Mouse (Mus musculus) induced T-regulatory cell, adult 2 months (primary cell): Measurements from ENCODE around the gene Qars.
A peak's percentile ranks its signal among the peaks of the same experiment; 100 is the strongest.

Source experiments
- DNase-seq: peaks from one replicate; pipeline ENCODE4 v3.0.0-alpha.2; 2012; ENCODE audit warnings: low read depth

Gene Qars

DNA sequence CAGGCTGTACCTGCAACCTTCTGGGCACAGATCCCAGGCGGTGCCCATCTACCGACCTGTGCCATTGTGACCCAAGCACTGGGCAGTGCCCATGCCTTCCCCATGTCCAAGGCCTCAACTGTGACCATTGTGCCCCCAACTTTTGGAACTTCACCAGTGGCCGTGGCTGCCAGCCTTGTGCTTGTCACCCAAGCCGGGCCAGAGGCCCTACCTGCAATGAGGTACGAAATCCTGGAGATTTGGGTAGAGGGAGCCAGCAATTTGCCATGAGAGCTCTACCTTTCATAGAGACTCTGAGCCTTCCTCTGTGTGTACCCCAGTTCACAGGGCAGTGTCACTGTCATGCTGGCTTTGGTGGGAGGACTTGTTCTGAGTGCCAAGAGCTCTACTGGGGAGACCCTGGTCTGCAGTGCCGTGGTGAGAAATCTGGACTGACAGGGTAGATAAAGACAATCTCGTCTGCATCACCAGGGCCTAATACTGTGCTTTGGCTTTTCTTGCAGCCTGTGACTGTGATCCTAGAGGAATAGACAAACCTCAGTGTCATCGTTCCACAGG is 20.5 kb upstream of the Qars start:
- DNase-seq, result no peak

DNA sequence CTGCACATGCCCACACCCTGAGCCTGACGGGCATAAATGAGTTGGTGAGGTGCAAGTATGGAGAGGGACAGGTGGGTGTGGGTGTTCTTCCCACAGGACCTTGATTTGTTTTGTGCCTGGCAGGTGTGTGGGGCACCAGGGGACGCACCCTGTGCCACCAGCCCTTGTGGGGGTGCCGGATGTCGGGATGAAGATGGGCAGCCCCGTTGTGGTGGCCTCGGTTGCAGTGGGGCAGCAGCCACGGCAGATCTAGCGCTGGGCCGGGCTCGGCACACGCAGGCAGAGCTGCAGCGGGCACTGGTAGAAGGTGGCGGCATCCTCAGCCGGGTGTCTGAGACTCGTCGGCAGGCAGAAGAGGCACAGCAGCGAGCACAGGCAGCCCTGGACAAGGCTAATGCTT is 19.1 kb upstream of the Qars start:
- no peak for DNase-seq

DNA sequence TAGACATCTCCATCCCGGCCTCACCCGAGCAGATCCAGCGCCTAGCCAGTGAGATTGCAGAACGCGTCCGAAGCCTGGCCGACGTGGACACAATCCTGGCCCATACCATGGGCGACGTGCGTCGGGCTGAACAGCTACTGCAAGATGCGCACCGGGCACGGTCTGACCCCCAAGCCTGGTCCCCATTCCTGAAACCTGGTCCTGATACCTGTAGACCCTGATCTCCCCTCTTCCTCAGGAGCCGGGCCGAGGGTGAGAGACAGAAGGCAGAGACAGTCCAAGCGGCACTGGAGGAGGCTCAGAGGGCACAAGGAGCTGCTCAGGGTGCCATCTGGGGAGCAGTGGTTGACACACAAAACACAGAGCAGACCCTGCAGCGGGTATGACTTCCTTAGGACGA is 18.3 kb upstream of the Qars start:
- no peak for DNase-seq

DNA sequence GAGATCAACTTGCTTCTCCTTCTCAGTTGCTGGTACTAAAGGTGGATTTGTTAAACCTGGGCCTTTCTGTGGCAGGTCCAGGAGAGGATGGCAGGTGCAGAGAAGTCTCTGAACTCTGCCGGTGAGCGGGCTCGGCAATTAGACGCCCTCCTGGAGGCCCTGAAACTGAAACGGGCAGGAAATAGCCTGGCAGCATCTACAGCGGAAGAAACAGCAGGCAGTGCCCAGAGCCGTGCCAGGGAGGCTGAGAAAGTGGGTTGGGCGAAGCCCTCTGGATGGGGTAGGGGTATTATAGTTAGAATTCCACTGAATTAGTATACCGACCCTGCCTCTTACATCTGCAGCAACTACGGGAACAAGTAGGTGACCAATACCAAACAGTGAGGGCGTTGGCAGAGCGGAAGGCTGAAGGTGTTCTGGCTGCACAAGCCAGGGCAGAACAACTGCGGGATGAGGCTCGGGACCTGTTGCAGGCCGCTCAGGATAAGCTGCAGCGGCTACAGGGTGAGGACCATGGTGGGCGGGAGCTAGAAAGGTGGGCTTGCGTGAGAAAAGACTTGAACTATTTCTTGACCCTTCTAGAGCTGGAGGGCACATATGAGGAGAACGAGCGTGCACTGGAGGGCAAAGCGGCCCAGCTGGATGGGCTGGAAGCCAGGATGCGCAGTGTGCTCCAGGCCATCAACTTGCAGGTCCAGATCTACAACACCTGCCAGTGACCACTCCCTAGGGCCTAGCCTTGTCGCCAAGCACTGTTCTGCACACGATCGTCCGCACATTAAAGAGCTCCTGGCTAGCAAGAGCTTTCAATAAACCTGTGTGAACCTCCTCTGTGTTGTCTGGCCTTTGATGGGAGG is 17.6 kb upstream of the Qars start:
- DNase-seq, result peak; percentile 62

DNA sequence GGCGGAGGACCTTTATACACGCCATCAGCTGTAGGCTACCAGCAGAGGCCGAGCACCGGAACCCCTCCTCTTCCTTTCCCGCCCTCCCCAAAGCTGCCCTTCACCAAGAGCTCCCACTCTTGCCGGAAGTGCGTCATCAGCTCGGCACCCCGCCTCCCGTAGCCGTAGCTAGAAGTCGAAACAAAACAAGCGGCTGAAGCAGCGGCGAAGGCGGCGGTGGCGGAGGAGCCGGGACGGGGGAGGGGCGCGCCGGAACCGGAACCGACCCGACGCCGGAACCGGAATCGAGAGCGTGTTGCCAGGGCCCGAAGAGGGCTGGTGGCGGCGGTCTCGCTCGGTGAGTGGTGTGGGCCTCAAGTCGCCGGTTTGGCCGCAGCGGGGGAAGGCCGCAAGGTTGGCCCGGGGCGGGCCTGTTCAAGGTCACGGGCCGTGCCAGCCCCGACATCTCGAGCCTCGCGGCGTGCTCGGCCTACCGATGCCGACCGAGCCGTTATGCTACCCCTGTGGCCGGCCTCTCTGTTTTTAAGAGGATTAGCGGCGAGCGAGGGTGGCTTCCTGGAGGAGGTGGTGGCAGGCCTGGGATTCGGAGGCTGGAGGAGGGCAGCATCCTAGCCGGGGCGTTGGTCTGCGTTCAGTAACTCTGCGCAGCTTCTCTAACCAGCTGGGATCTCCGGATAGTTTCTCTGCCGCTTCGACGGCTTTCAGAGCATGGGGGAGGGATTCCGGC is 16.8 kb upstream of the Qars start, which contains the start of gene Usp19:
Usp19 (plus strand) TSS at position 44 of the 727 bp plus-strand sequence.
- DNase-seq, result peak; percentile 99

DNA sequence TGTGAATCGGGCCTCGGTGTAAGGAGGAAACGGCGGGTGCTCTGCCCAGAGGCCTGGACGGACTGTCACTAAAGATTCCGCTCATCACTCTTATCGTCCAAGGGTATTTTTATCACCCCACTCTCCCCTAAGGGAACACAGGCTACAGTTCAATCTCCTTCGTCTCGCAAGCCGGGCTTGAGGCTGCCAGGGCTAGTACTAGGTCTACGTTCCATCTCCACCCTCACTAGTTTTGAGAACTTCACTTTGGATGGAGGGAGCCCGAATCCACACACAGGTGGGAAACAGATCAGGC is 16.3 kb upstream of the Qars start:
- DNase-seq, result no peak

DNA sequence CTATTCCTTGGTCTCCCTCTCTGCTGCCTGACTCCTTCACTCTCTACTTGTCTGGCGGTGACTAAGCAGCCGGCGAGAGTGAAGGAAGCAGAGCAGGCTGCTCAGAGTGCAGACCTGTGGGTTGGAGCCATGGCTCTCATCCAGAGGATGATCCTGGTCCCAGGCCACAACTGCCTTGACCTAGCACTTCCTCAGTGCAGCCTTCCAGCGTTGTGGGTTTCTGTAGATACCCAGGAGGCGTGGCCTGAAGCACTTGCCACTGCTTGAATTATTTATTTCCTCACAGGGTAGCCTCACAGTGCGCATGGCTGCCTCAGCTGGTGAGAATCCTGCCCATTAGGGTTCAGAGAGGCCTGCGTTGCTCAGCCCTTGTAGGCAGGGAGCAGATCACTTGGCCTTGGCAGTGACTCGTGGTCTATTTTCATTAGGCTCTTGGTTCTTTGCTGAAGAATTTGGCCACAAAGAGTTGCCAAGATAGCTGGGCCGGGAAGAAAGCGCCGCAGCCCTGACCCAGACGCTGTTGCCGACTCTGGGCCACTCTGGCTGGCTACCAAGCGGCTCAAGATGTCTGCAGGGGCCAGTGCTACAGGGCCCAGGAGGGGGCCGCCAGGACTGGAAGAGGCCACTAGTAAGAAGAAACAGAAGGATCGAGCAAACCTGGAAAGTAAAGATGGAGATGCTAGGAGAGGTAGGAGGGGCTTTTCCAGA is 15.3 kb upstream of the Qars start:
- DNase-seq, result peak; percentile 51

DNA sequence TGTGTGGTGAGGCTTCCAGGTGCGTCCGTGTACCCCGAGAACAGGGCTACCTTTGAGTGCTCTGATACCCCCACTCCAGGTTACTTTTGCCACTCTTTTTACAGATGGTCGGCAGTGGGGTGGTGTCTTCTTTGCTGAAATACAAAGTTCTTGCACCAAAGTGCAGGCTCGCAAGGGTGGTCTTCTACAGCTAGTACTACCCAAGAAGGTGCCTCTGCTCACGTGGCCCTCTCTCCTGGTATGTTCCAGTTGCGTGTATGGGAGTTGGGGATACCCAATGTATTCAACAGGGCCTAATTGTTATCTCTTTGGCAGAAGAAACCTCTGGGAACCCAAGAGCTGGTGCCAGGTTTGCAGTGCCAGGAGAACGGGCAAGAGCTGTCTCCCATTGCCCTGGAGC is 14.3 kb upstream of the Qars start:
- DNase-seq, result no peak

DNA sequence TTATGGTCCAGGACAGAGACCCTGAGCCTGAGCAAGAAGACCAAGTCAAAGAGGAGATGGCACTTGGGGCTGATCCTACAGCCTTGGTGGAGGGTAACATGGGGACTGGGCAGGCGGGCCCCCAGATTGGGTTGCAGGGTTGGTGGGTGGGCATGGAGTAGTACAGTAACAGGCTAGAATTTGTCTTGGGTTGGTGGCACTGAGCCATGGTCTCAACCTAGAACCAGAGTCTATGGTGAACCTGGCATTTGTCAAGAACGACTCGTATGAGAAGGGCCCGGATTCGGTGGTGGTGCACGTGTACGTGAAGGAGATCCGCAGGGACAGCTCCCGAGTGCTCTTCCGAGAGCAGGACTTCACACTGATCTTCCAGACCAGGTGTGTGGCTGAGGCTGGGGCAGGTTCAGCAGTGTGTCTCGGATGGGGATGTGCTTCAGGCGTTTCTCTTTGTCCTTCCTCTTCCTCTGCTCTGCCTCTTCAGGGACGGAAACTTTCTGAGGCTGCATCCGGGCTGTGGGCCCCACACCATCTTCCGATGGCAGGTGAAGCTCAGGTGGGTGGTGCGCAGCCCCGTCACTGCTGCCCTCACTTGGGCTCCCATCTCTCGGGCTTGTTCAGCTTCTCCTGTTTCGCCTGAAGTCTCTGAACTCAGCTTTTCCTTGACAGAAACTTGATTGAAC is 13.2 kb upstream of the Qars start:
- no peak for DNase-seq

DNA sequence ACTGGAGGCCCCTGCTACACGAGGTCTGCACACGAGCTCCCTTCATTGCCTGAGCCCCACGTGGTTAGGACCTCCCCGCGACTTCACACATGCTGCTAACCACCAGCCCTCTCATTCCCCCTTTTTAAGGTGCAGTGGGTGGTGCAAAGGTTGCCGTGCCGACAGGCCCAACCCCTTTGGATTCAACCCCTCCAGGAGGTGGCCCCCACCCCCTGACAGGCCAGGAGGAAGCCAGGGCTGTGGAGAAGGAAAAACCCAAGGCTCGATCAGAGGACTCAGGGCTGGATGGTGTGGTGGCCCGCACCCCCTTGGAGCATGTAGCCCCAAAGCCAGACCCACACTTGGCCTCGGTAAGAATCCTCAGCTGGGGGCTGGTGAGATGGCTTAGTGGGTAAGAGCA is 12.6 kb upstream of the Qars start:
- no peak for DNase-seq

DNA sequence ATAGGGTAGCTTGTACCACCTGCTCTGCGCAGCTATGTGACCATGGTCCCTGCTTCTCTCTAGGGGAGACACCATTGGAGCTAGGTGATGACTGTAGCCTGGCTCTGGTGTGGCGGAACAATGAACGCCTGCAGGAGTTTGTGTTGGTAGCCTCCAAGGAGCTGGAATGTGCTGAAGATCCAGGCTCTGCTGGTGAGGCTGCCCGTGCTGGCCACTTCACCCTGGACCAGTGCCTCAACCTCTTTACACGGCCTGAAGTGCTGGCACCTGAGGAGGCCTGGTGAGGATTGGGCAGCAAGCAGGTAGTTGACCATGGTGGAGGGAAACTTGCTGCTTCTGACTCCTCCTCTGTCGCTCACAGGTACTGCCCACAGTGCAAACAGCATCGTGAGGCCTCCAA is 8.3 kb upstream of the Qars start:
- DNase-seq, result no peak

DNA sequence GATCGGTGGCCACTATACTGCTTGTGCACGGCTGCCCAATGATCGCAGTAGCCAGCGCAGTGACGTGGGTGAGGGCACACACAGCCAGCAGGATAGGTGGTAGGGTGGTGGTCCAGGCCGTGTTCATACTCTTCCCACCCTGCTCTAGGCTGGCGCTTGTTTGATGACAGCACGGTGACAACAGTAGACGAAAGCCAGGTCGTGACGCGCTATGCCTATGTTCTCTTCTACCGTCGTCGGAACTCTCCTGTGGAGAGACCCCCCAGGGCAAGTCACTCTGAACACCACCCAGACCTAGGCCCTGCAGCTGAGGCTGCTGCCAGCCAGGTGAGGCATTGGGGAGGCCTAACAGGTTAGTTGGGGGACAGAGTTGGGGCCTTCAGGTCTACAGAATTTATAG is 7.6 kb upstream of the Qars start:
- DNase-seq, result no peak

DNA sequence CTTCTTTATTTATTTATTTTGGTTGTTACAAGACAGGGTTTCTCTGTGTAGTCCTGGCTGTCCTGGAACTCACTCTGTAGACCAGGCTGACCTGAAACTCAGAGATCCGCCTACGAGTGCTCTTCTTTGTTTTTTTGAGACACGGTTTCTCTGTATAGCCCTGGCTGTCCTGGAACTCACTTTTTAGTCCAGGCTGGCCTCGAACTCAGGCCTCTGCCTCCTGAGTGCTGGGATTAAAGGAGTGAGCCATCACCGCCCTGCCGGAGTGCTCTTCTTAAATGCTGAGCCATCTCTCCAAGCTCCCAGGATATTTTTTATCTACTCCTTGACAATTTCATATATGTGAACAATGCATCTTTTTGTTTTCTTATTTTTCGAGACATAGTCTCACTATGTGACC is 605 bp upstream of the Qars start:
- DNase-seq, result no peak

DNA sequence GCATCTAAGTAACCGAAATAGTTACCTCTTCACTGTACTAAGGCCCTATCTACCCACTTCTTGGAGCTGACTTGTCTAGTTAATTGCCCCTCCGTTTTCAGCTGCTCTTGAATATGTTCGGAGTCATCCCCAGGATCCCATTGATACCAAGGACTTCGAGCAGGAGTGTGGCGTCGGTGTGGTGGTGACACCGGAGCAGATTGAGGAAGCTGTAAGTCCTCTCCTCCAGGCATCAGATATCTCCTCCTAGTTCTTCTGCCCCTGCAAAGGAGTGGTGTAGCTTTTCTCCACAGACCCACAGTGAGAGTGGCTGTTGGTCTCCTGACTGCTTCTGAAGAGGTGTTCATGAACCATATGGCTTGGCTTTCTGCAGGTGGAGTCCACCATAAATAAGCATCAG is 1.3 kb downstream of the Qars start:
- DNase-seq, result no peak

DNA sequence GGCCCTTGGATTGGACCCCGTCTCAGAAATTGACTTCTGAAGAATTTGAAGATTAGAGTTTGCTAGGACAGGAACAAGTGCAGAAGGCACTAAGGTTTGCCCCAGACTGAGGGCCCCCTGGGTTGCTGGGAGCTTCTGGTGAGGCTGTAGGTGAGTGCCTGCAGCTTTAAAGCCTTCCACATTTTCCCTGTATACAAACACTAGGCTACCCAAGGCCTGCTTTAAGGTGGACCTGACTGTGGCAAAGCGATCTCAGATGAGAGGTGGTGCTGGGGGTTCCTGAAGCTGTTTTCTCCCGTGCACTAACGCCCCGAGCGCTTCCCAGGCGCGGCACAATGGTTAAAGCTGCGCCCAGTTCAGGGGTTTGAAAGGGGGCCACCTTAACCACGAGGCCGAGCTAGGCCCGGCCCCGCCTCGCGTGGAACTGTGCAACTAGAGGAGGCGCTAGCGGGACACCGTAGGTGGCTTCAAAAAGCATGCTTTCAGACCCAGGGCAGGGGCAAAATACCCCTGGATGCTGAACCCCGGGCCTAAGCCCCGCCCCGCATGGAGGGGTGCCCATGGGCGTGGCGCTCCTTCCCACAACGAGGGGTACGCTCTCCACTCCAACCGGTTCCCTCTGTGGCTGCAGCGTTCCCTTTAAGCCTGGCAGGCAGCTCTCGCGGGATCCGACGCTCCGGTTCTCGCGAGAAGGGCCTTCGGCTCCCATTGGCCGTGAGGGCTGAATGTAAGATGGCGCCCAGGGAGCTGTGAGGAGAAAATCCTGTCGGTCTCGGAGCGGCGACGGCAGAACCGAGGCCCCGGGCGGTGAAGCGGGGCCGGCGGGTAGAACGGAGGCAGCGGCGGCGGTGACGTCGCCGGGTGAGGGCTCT is 9.1 kb downstream of the Qars start, which contains the start of gene Qrich1:
Qrich1 (plus strand) TSS at position 427 of the 872 bp plus-strand sequence.
- peak; percentile 99 for DNase-seq

DNA sequence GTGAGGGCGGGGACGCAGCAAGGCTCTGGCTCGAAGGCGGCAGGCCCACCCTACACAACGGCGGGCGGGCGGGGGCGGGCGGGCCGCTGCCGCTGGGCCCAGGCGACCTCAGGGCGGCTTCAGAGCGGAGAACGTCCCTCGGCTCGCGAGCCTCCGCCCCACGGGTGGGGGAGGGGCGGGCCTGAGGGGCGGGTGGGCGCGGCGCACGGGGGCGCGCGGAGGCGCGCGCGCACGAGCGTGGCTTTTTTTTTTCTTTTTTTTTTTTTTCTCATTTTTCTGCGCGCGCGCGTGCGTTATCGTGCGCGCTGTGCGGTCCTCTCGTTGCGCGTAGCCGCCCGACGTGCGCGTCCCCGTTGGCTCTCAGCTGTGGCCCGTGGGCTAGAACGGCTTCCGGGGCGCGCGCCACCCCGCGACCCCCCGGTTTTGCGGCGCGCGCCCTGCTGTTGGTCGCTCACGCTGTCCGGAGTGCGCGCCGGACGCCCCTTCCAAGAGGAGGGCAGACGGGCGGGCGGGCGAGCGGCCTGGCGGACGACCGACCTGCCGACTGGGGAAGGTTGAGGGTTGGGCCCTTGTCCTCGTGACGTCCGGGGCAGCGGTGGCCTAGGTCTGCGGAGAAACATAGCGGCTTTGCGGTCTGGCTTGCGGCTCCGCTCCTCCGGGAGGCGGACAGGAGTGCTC is 9.9 kb downstream of the Qars start:
- DNase-seq, result peak; percentile 90

DNA sequence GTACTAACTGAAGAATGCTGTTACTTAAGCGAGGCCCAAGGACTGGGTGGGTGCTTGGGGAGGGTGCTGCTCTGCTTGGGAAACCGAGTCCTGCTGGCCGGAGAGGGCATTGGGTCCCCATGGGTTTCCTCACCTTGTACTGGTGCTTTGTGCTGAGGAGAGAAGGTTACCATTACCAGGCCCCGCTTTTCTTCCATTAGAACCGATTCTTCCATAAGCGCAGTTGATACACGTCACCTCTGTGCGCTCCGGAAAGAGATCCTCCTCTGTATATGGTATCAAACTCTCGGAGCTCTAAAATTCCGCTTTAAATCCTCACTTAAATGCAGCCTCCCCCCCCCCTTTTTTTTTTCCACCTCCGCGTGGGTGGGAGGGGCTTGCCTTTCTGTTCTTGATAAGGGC is 10.4 kb downstream of the Qars start:
- peak; percentile 86 for DNase-seq

DNA sequence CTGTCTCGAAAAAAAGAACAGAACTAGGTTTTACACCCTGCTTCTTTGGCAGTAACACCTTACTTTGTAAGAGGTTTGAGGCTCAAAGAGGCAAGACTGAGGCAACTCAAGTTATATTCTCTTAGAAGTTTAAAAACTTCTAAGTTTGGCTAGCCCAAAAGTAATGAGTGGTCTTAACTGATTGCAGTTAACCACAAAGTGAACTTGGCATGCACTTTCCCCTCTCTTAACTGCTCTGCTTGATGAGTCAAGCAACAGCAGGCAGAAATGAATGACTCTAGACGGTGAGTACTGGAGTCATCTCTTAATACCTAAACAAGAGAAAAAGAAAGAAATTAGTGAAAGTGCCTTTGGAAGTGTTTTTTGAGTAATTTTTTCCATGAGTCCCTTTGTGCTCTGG is 14.1 kb downstream of the Qars start:
- DNase-seq, result peak; percentile 33

DNA sequence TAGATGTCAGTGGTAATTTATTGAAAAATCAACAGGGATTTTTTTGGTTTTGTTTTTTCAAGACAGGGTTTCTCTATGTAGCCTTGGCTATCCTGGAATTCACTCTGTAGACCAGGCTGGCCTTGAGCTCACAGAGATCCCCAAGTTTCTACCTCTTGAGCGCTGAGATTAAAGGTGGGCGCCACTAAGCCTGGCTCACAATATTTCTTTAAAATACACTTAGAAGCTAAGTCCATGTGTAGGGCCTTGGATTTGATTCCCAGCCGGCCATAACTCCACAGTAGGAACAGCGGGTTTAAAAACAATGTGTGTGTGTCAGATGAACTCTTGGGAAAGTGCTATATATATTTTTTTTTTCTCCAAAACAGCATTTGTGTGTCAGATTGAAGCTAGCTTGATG is 15.8 kb downstream of the Qars start:
- no peak for DNase-seq

DNA sequence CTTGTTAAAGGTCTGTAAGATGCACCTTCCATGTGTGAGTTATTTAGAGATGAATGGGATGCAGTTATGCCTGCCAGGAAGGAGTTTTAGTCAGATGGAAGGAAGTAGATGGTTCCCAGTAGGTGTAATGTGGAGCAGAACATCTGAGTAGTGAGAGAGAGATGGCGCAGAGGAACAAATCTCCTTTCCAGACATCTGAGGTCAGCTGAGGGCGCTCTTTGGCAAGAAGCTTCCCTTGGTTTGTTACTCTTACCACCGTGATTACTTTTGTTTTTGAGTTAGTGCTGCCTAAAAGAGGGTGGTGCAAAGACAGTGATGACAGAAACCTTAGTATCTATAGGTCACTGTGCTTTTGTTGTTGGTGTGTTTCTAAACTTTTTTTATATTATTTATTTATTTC is 17.9 kb downstream of the Qars start:
- DNase-seq, result no peak

DNA sequence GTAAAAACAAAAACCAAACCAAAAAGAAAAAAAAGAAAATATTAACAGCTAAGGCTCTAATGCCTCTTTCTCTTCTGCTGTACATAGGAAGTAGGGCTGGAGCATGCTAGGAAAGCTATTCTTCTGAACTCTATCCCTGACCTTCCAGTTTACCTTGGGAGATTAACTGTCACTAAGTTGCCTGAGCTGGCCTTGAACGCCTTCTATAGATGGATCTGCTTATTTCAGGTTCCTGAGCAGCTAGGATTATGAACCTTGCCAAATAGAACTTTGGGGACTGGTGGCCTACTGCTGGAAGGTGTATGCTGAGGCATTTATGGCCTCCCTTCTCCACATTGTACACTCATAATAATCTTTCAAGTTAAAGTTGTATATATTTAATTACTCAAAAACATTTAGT is 23.4 kb downstream of the Qars start:
- DNase-seq, result no peak
